Mouse (Mus musculus) ovary, postnatal 10 days (tissue): ENCODE data around the gene Mindy3.

Experiments used
- DNase-seq: peaks from one replicate; pipeline ENCODE4 v3.0.0; 2022; ENCODE audit warnings: low spot score

Mindy3 gene

DNA sequence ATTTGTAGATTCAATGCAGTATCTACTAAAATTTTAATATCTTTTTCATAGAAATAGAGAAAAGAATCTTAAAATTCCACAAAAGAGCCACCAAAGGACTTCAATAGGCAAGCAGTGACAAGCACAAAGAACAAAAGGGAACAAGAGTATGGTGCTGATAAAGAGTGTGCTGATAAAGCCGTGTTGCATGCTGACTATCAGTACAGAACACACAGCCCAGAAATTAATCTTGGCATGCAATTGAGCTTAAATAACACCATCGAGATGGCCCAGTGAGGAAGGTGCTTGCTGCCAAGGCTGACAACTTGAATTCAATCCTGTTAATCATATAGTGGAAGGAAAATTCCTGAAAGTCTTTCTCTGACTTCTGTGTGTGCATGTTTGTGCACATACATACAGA, 50.8 kb downstream of the Mindy3 start:
- DNase-seq, result no peak

DNA sequence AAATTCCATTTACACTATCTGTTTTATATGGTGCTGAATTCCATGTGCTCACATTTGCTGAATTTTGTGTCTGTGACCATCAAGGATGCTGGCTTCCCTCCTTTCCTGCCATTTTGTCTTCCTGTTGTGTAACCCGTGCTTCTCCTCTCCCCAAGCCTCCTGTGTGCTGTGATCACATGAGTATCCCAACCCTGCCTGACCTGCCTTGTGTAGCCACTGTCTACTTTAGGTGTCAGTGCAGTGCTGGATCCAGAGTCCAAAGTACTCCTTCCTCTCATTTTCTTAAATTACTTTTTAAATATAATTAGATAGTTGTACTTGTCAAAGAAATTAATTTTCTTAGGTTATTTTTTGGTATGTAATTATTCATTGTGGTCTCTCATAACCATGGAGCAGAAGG, 51.3 kb downstream of the Mindy3 start:
- DNase-seq, result no peak

DNA sequence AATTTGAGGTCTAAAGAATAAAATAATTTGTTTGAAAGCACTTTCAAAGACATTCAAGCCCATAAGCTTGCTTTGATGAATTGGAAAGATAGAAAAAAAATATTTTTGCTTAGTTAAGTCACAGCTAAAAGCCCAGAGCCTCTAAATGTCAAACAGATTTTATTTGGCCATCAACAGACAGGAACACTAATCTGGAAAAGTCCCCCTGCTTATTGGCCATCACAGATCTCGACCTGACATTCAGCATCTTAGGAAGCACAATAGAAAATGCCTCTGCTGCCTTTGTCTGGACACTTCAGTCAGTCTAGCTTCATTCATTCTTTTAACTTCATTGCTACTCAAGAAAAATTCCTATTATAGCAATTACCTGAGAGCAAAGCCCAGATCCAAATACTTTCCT, 58.0 kb downstream of the Mindy3 start:
- no peak for DNase-seq

DNA sequence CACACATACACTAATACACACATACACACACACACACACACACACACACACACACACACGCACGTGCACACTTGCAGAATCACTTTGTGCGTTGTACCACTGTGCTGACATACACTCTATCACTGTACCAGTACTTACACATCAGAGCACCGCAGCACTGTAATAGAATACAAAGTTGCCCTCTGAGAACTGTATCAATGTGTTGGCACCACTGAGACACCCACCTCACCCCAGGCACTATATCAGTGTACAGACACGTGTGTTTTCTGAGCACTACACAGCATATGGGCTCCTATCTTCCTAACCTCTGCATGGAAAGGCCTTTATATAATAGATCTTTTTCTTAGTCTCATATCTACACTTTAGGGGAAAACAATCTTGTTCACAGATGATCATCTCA, 64.4 kb downstream of the Mindy3 start:
- DNase-seq, result no peak

DNA sequence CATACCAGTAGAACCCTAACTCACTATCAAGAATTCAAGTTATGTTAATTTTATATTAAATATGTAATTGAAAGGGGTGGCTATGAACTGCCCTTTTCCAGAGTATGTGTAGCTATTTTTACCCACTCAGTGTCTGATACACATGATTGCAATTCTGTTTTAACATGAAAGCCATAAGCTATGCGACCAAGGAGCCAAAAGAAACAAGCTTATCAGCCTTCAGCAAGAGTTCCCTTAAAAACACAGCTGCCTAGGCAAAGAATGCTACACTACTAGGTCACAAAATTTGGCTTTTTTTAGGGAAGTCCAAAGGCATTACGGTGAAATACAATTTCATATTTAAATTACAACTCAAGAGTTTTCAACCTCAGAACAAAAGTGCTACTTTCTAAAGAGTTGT, 70.4 kb downstream of the Mindy3 start:
- no peak for DNase-seq

DNA sequence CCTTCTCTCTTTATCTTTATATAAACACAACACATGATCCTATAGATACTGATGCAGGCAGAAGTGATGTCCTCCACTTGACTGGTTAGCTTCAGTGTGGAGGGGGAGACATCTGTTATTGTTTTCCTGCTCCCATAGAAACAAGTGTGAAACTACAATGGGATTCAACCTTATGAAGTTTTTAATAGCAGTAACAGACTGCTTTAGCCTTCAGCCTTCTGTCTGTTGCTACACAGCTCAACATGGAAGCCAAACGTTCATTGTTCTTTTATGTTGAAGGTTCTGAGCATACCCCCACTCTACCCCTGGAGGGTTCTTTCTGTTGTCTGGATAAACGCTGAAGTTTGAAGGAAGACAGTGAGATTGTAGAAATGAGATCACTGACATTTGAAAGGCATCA, 87.3 kb downstream of the Mindy3 start:
- no peak for DNase-seq

DNA sequence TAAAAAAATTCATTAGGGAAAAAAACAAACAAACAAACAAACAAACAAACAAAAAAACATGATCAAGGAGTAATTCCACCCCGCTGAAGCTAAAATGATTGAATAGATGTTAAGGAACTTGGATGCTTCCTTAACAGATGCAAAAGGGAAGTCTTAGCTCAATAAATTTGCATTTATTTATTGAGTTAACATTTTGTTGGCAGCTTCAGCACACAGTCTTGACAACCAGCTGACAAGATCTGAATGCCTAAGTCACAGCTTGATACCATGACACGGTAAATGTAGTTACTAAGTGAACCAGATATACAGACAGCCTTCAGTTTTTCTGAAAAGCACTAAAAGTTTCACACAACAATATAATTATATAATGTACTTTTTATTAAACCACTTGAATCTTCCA, 89.7 kb downstream of the Mindy3 start:
- DNase-seq, result no peak

DNA sequence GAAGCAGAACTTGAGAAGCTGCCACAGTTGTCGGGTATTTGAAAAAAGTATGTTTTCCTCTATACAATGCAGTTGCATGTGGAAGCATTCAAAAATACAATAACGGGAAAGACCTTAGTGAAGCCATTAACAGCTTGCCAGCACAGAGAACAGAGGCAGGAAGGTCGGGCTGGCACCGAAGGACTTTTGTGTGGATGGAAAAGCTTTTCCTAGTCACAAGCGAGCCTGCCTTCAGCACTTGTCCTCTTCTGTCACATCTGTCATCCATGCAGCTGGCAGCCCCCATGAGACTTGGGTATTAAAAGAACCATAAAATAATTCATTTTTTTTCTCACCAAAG, 90.2 kb downstream of the Mindy3 start:
- no peak for DNase-seq

DNA sequence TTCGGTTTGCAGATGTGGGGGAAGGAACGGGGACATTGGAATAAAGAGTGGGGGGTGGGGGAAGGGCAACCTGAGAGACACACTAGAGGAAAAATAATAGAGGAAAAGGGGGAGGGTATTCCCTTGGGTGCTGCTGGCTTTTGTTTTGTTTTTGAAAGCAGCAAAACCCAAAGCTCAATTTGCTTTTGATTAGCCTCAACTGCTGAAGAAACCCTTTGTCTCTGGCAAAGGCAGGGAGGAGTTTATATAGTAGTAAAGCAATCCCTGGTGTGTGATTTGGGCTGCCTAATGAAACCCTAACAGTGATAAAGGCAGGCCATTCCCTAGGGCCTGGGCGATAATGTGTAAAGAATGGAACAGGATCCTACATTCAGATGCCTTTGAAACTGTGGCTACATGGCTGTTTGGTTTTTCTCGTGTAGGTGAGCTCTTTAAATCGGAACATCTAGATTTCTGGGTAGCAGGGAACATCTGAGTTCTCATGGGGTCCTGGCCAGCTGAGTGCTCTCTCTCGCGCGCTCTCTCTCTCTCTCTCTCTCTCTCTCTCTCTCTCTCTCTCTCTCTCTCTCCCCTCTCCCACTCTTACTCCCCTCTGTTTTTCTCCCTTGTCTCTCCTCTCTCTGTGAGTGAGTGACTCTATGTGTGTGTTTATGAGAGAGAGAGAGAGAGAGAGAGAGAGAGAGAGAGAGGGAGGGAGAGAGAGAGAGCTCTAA, 90.8 kb downstream of the Mindy3 start:
- DNase-seq, result no peak

DNA sequence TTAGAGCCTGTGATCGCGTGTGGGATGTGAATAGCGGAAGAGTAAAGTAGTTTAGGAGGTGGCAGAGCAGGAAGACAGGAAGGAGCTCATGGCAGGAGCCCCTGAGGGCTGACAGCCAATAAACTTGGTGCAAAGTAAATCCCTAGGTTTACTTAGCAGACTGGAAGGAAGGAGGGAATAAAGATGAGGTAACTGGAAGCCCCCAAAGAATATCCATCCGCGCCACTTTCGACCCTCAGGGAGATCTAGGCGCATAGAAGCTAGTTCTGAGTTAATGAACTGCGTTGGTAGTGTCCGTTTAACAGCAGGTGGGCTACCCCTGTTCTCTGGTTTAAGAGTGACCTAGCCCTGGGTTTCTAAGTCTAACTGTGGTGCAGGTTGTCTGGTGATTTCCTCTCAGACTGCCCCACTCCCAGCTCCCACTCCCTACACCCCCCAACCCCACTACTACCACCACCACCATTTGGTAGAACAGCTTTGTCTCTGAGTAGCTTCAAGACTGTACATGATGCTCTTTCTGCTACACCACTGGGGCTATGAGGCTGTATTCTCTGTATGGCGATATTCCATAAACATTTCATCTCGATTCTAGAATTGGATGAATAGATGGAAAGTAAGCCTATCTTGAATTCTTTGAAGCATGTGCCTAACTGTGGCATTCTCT, 91.4 kb downstream of the Mindy3 start:
- DNase-seq, result no peak

DNA sequence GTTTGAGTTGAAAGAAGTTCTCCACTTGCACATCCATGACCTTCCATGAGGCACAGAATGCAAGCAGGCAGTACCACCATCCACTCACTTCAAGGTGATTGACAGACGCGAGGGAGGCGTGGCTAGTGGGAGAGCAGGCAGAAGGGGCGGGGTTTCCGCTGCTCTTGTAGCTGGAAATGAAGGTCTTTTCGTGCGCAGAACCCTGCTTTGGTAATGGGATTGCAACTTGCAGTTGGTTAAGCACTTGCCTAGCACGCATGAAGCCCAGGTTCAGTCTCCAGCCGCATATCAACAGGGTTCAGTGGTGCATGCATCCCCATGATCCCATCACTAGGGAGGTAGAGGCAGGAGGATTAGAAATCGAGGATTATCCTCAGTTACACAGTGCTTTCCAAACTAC, 92.1 kb downstream of the Mindy3 start:
- no peak for DNase-seq

DNA sequence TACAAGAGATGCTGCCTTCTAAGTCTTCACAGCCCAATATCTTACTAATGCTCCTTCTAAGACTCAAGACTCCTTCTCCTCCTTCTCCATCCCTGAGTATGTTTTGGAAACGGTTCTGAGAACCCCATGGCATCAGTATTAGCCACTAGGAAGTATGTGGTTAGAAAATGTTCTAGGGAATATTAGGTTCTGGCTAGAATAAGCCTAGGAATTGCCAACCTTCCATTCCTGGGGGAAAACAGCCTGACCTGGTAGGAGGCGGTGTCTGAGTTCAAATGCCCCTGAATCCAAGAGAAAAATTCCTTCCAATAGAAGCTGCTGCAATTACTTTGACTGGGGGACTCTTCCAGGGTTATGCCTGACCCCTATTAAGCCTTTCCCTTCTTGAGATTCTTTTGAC, 93.4 kb downstream of the Mindy3 start:
- DNase-seq, result no peak

DNA sequence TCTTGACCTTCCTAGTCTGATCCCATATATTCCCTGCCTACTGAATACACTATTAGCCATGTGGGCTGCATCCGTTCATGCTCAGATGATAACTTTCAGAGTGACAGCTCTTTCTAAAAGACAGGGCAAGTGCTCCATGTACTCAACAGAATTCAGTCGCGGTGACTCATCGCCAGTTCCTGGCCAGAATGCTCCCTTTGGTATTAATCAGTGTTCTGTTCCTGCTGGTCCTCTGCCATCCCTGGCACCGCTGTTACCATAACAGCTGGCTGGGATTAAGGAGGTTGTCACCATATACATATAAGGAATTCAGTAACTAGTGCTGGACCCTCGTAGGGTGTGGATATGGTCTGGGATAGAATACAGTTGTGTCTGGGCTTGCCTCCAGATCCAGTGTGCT, 93.9 kb downstream of the Mindy3 start:
- no peak for DNase-seq

DNA sequence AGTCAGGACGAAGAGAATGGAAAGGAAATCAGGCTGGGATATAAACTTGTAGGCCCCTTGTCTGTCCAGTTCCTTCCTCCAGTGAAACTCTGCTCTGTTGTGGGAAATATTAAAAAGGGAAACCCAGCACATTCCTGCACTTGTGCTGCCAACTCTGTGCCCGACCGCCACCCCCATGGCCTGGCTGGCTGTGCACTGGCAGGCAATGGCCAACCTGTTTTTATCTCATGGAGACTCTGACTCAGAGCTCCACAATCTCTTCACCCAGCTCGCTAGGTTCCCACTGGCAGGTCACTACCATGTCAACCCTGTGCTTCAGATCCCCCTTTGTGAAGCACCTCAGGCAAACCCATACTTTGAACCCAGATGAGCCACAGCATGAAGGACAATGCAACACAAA, 98.4 kb downstream of the Mindy3 start:
- no peak for DNase-seq

DNA sequence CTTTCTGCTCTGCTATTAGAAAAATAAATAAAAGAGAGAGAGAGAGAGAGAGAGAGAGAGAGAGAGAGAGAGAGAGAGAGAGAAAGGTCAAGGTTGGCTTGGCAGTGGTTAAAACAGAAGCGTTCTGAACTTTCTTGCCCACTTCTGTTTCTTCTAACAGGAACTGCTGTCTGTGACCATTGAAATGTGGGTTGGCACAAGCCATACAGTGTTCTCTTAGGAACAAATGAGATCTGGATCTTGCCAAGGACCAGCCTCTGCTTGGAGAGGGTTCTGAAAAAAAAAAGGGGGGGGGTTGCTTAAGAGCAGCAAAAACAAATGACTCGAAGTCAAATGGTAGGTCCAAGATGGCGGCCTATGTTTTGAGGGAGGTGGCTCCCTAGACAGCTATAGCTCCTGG, 100.6 kb downstream of the Mindy3 start:
- DNase-seq, result no peak

DNA sequence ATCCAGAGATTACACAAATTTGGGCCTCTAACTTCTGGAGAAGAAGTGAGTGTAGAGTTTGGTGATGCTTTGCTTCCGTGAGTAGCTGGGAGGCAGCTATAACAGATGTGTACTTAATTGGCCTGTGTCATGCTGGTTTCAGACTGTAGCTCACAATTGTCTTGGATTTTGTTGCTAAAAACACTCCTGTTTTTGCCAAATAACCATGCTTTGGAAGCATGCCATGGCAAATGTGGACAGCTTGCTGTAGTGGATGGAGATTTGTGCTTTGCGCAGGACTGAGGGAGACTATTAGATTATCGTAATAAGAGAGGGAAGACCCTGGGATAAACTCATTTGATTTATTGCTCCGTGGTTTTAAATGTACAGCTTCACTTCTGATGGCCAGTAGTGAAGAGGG, 101.2 kb downstream of the Mindy3 start:
- DNase-seq, result no peak

DNA sequence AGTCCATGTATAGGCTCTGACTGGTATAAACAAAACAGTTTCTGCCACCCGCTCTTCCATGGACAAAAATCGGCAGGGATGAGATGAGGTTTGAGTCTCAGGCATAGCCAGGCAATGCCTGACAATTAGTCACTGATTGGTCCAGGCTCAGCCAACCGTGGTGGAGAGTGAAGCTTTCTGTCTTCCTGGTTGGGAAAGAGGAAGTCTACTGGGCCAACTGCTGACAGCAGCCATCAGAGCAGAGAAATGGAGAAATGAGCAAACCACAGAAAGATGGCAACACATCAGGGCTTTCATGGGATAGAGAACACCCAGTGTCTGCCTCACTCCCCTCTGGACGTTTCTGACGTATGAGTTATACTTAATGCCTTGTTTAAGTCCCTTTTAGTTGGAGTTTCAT, 101.9 kb downstream of the Mindy3 start:
- no peak for DNase-seq

DNA sequence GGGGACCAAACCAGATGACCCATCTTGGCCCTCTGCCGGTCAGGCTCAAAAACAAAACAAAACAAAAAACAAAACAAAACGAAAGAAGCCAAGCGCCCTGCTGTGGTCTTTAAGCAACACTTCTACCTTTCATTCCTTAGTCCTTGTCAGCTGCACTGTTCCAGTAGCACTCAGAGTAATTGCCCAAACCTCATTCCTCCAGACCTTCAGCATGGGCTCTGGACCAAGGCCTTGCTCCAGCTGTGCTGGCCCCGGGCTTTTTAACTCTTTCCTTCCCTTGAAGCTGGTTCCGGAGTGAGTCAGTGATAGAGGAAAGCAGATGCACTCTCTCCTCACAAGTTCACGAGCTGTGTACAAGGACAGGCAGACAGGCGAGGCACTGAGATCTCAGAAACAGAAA, 102.9 kb downstream of the Mindy3 start:
- no peak for DNase-seq

DNA sequence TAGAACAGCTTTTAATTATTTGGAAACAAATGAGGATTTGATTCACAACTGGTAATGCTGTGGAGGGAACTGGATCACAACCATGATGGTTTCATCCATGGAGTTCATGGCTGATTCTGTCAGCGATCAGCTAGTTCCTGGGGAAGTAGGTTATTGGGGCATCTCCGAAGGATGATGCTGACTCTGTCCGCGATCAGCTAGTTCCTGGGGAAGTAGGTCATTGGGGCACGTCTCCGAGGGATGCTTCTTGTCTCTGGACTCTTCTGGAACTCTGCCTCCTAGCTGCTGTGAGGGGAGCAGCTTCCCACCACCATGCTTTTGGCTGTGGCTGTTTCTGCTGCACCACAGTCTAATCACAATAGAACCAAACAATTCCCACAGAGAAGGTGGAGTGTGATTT, 105.2 kb downstream of the Mindy3 start:
- no peak for DNase-seq

DNA sequence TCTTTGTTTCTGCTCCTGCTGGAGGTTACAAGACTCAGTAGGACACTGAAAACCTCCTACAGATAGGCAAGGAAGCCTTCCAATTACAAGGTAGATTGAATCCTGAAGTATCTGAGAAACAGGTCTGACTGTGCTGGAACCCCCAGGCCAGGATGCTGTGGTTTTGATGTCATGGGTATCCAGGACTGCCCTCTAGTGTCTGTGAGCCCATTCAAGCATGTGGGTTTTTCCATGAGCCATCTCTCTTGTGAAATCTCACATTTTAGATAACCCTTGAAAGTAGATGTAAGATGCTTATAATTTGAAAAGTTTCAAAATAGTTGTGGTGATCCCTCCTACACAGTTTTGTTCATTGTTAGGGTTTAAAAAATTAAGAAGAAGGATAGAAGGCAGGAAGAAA, 110.8 kb downstream of the Mindy3 start:
- DNase-seq, result no peak

DNA sequence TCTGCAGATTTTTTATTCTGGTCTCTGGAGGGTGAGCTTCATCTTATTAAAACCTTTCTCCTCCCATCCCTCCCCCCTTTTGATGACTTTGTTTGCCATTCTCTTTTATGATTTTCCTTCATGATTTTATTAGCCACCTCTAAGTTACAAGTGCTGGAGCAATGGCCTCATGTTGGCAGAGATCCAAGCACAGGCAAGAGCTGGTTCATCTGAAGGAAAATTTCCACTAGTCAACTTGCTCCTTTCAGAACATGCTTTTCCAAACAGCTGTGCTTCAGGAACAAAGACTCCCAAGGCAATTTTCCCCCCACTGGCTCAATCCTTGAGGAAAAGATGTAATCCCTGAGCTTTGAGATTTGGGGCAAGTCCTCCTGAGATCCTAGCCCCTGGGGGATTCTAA, 112.0 kb downstream of the Mindy3 start:
- DNase-seq, result no peak

DNA sequence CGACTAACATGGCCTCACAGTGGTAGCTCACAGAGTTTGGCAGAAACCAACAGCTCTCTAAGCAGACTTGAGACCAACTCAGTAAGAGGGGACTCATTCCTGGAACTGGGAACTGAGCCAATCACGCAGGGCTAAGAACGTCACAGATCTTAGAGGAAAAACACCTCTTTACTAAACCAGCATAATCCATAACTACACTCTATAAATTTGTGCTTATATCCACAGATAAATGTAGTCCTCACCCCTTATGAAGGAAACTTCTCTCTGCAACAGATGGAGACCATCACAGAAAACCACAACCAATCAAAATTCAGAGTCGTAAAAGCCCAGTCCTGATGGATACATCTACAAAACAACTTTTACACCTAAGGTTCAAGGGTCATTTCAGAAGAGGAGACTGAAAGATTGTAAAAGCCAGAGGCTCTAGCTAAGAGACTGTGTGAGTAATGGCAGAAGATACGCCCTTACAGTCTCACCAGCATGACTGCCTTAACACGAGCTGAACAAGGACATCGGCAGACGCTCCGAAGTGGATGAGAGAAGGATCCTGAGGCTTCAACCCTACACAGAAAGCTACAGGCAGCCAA, 114.1 kb downstream of the Mindy3 start:
- no peak for DNase-seq

DNA sequence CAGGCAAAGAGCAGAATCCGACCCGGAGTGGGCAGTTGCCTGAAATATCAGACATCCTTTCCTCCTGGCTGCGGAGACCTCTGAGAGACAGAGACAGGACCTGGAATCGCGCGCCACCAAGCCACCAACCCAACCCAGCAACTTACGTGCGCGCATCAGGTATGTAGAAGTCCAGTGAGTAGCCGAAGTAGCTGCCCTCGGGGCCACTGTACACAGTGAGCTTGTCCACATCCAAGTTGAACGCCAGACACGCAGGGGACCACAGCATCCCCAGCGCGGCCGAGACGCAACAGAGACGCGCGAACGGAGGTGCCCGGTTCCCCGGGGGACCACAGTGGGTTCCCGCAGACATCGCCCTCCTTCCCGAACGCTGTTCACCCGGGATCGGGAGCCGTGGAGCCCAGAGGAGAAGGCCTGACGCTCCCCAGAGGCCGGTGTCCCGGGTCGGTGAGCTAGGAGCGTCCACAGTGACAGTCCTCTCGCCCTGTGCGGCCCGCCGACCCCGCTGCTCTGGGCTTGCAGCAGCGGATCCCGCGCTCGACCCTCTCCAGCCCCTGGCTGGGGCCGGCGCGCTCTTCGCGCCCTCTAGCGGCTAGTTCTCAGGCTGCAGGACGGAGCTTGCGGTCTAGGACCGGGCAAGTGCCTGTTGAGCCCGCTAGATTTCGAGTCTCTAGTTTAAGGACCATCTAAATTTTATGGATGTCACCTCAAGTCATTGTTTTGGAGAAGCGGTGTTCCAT, 117.7 kb downstream of the Mindy3 start, which contains the start of gene Itga8:
Gene Itga8, minus strand, starts transcription at position 492 of the 740 bp plus-strand sequence.
- DNase-seq, result peak; percentile 85
